Mouse (Mus musculus) urinary bladder, postnatal 4 days (tissue): Measurements from ENCODE around the gene Robo1.

Experiments
- DNase-seq, 2 experiments: peaks; one replicate each; pipeline ENCODE4 v3.0.0; 2021 to 2022; ENCODE audit warnings: low spot score in 2 of 2

Robo1 gene

DNA sequence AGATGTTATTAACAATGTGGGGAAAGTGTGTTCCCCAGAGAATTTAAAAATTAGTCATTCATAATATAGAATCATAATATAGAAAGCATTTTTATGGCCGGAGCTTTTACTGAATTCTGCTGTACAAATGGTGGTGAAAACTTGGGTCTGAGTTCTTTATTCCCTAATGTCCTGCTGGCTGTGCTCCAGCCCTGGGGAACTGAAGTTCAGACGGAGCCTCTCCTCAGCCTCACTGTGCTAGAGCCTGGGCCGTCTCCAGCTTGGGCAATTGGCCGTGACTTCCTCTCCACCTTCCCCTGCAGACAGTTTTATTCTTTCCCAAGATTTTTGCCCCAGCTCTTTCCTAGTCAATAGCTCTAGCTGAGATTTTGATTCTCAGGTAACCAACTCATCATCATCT is 429.0 kb downstream of the Robo1 start:
- no peak for DNase-seq

DNA sequence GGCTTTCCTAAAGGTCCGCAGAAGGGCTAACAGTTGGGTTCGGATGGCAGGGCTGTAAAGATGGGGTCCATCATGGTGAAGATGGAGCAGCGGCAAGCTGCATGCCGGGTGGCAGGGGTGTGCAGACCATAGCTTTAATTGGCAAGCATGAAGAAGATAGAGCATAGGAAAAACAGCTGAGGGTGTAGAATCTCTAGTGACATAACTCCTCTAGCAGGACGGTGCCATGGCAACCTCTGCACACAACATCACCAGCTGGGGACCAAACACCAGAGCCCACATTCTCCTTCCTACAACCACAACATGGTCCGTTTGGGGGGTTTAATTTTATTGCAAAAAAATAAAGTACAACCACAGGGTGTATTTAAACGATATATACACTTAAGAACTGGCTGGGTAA is 432.1 kb downstream of the Robo1 start:
- DNase-seq, result no peak

DNA sequence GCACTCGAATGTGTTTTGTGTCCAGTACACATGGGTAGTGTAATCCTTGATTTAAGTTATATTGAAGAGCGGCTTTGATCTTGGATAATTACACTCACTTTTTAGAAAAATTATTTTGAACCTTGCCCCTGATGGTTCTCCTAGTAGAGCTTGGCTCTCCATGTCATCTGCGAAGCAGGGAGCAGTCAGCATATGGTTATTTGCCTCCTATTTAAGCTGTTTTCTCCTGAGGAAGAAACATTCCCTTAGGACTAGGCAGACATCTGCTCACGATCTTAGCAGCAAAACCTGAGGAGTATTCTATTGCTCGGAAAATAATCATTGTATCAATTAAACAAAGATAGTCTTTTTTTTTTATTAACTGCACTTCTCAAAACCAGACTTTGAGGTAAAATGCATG is 439.6 kb downstream of the Robo1 start:
- DNase-seq, result no peak

DNA sequence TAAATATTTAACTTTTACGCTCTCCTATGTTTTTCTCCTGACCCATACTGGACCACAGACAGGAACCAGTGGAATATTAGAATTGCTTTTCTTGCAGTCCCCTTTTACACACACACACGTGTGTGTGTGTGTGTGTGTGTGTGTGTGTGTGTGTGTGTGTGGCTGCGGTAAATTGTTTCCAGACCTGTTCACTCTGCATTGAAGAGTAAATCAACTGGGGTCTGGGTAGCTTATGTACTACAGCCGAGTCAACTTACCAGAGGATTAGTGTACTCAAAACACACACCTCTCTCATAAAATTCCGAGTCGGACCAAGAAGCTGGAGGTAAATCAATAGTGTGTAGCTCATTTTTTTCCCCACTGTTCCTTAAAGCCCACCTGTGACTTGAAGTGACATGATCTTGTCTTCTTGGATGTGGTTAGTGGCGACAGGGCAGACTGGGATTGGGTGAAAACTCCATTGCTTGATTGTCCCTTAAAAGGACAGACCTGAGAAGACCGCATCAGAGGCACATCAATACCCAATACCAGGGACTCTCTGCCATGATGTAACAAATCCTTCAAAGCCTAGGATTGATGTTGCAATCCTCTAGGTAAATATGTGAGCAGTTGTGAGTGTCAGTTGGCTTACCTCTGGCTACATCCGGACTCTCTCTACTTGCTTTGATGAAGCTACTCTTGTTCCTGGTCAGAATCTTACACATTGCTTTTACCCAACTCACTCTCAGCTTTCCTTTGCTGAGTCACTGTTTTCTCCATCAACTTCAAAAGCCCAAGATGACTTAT is 457.2 kb downstream of the Robo1 start:
- DNase-seq, result no peak

DNA sequence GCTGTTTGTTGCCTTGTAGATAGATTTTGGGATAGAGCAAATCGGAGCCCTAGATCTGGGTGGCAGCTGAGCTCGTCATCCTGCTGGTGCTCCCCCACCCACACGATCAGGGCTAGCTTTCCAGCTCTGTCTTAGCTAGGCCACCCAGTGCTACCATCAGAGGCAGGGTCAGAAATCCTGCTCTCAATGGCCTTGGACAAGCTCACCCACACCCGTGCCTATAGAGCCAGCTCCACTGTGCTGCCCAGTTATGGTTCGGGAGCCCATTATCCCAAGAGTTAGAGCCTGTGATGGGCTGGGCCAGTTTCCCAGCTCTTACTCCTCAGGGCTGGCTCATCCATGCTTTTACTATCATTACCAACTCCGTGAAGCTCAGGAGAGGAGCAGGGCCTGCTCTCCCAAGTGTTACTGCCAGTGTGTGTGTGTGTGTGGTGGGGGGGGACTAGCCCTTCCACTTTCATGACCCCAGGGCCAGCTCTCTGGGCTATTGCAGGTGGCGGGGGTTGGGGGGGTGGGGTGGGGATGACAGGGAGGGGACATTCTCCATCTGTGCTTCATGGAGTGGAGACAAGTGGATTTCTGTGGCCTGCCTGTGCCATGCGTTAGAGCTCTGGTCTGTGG is 461.2 kb downstream of the Robo1 start:
- DNase-seq, result no peak

DNA sequence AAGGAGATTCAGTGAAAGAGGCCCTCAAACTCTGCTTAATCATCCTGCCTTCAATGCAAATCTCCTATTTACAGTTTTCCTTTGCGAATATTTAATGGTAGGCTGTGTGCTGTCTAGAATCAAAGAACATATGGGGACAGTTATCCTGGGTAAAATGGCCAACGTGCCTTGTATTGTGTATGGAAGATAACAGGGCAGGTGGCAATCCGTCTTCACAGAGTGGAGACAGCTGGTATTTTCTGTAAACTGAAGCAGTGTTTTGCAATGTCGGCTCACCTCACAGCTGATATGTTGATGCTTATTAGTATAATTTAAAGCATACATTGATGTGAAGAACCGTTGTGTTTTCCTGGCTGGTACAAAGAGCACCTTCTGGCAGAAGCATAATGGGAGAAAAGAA is 464.2 kb downstream of the Robo1 start:
- DNase-seq, result no peak

DNA sequence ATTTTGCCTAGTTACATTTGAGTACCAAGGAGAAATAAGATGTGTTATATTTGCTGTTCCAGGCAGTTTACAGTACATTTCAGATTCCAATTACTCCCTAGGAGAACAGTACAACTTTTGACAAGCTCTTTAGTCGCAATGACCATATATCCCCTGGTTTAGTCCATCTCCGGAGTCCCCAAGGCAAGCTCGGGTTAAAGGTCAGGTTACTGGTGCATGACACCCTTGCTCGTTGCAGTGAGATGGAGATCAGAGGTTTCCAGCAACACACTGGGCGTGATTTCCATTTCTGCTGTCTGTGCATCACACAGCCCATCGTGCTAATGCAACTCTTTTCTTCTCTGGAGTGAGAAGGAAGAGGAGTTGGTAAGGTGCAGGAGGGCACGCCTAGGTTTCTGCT is 464.9 kb downstream of the Robo1 start:
- DNase-seq, result no peak

DNA sequence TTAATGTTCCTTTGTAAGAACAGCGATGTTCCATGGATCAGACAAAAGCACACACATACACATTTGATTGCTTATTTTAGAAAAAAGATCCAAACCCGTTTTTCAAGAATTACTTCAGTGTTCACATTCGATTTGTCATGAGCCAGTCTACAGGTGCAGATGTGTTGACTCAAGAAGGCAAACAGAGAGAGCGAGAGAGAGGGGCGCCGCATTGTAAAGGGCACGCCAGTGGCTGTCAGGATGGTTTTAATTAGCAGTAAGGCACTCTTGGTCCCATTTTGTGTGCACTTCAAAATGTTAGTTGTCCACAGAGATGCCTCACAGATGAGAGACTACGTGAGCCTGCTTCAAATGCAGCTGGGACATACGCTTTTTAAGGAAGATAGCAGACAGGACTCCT is 470.4 kb downstream of the Robo1 start:
- DNase-seq, result no peak

DNA sequence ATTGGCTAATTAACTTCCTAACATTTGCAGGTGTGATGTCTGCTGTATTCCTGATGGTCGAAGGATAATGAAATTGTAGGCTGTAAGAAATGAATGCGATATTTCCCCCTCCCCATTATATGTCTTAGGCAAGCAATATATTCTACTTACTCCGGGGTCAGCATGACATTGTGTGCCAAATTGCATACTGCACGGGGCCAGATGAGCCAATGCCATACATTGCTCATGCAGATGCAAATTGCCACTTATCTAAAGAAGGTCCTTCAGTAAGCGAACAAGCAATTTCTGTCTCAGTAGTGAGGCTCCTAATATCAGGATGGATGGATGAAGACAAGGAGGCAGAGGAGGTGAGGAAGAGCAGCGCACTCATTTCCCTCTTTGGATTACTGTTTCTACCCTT is 474.1 kb downstream of the Robo1 start:
- DNase-seq, result no peak

DNA sequence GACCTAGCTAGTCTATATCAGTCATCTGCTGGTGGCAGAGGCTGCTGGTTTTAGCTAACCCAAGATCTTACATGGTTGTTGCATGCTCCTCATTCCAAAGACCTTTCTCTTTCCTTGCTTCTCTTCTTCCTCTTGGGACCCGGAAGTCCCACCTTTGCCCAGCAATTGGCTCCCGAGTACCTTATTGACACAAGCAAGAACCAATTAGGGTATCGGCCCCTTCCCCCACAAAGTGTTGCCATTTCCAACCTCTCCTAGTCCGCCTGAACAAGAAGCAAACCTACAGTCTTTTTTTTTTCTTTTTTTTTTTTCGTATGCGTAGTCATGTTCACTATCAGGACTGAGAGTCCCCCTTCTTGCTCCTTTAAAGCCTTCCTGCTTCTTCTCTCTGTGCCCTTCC is 478.0 kb downstream of the Robo1 start:
- no peak for DNase-seq

DNA sequence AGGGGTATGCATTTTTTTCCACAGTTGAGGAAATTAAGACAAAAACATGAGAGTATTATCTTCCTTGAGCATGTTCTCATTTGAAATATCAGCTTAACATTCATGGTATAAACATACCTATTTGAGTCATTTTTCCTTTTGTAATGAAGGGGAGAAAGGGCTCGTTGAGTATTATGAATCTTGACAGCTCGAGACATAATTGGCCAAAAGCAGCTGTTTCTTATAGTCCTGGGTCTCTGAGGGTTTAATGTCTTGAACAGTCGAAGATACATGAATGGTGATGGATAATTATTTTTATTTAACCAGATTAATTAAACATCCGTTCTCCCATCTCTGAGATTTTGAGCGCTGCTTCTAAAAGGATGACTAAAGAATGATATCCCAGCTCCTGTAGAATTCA is 478.5 kb downstream of the Robo1 start:
- no peak for DNase-seq

DNA sequence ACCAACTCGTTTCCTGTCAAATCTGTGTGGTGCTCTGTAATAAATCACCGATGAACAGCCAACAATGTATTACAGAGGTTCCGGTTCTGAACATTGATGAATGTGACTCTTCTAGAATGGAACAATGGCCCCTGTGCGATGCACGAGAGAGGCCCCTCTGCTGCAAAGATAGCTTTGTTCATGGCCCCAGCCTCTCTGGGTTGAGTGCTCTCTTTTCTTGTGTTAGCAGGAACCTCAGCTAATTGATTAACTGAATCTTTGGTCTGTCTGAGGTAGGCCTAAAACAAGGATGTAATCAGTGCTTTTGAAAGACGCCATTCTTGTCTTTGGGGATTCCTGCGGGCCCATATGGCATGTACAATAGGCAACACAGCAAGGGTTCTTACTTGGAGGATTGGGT is 479.9 kb downstream of the Robo1 start:
- DNase-seq, result no peak

DNA sequence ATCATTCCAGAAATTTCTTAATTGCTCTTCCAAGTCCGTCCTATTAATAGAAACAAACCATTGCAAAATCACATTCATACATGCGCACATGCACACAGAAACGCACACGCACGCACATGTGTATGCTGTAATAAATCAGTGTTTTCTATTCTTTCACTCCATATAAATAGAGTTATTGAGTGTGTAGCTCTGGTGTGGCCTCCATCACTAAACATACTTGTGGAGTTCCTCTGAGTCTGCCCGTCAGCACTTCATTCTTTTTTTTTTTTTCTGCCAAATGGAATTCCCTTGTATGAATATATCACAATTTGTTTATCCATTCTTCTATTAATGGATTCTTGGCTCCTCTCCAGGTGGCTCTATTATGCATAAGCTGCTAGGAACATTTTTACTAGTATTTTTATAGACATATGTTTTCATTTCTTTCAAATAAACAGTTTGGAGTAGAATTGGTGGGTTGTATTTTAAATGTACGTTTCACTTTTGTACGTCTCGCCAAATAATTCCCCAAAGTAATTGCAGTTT is 483.1 kb downstream of the Robo1 start:
- no peak for DNase-seq

DNA sequence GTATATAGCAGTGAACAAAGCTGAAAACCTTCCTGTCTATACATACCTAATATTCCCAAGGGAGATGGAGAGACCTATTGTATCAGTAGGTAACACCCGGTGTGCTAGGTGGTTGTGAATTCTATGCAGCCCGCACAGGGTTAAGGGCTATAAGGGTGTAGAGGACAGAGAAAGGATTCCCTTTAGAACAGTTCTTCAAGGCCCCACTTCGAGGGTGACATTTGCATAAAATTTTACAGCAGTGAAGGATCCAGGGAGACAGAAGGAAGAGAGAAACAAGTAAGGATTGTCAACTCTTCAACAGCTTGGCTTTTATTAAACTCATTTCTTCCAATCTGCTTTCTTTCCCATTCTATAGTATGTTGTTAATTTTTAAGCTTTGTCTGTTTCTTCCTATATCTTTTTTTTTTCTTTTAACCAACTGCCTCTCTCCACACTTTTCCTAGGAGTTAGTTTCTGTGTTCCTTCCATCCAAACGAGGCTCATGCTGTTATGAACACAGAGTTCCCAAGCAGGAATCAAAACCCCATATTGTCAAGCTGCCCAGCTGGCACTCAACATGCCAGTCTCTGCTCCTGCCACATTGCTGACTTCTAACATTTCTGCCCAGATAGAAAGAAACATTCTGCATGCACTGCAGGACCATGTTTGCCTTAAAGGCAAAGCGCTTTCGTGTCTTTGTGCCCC is 486.7 kb downstream of the Robo1 start:
- DNase-seq, result no peak

DNA sequence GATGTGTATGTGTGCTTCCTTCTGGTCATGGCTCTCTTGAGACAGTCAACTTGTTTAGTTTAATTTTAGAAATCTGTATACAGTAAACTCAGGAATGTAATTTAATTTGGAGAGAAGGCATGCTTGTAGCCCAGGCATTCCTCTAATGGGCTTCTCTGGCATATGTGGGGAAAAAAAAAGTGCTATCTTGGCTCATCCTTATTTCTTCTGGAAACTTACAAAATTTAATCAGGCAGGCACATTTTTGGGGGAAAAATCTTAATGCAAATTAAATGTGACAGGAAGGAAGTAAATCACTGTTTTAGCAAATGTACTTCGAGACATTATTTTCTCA is 487.2 kb downstream of the Robo1 start:
- DNase-seq, result no peak

DNA sequence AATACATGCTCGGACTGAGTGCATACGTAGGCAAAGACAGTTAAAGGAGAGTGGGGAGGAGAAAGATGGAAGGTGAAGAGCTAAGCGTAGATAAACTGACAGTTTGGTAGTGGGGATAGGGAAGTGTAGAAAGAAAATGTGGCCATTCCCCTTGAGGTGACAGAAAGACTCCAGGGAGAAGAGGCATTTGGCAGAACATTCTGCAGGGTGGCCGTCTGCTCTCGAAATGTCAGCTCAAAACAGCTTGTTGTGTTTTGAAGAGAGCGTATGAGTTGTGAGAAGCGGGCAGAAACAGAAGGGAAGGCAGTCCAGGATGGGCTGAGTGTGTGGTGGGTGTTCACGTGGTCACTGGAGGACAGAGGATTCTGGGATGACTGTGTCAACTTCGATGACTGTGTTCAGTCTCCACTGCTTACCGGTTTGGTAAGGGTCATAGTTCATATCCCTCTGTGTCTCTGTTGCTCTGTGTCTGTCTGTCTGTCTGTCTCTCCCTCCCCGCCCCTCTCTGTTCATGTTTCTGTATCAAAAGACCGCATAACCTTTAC is 490.4 kb downstream of the Robo1 start:
- no peak for DNase-seq

DNA sequence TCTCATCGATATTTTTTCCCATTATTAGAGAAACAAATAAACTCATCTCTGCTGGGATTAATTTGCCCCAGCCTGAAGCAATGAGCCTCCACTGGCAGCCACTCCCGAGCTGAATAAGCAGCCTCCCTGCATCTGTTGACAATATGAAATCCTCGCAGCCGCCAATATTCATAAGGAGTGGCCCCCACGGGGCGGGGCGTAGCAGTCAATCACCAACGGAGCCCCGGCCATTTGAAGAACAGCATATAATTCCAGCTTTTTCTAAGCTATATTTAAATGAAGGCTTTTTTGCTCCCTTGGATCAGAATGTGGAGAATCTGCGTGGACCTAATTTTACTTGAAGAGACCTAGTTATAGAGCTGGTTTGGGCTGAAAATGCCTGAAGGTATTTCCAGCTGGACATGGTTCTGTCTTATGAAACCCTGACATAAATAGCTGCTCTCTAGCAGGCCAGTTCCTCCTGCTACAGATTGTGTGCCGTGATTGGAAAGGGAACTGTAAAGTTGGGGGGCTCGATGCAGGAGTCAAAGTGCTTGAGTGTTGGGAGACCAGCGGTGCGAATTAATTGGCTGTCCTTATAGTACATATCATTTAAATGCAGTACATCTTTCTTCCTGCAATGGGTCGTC is 492.1 kb downstream of the Robo1 start:
- no peak for DNase-seq

DNA sequence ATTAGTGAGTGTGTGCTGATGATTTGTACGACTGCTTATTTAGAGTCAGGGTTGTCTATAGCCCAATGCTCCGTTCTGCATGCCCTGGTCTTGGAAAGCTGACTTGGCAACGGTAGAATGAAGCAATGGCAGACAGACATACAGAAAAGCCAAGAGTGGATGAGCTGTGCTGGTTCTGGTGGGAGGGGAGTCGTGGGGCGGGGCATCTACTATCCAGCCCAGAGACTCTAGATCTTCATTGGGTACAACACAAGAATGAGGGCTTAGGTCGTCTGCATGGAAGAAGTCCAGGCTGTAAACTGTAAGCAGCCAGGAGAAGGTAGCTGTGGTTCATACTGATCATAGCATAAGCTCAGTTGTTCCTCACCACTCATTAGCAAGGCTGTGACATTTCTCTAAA is 492.7 kb downstream of the Robo1 start:
- DNase-seq, result no peak

DNA sequence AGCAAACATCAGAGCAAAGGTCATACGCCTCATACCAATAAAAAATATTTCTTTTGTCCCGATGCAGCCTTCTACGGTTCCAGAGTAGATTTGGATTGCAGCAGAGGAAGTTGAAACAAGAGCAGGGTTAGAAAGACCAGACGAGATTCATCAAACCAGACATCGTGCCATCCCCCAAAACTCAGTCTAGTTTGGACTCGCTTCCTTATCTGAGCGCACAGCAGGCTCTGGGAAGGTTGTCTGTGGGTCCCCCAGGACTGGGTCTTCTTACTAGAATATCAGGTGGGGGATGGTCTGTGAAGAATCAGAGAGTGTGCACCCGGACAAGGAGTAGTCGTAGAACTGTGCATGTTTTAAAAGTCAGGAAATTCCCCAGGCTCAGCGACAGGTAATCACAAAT is 500.2 kb downstream of the Robo1 start:
- DNase-seq, result no peak

DNA sequence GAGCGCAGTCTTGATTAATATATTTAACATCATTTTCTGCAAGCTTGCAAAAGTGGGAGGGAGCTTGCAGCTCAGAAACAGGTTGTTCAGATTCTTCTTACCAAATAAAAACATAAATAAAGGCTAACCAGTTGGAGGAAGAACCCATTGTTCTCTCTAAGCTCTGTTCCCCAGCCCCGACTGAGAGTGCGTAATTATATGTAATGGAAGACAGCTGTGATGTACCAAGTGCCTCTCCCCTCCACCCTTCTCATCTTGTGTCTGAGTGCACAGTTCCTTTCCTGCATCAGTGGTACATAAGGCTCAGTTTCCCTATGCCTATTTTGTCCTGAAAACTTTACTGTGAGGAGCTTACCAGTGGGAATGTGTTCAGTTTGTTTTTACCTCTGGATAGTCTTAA is 502.8 kb downstream of the Robo1 start:
- no peak for DNase-seq

DNA sequence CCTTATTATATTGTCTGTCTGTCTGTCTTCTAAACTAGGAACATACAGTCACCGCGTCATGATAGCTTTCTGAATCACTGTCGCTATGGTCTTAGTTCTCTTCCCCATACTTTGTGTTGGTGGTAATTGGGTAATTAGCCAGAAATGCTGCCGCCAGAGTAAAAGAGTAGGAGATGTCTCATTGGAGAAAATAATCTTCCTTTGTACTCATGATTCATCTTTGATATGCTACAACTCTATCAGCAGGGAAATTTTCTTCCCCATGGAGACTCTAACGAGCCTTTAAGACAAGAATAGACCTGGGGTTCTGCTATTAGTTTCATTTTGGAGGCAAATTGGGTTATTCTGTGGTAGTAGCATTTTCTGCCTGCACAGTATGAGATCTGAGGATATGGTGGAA is 503.4 kb downstream of the Robo1 start:
- DNase-seq, result no peak

DNA sequence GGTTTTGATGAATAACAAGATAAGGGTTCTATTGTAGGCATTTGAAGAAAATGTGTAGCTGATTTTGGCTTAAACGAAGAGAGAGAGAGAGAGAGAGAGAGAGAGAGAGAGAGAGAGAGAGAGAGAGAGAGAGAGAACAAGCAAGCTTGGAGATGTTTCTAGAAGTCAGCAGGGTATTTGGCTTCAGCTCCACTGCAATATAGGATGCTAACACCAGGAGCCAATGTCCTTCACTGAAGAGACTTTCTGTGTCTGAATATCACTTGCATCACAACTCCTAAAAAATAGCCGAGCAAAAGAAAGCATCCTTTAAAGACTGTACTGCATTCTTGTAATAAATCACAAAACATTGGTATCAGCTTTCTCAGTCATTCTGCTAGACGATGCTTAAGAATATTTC is 503.8 kb downstream of the Robo1 start:
- DNase-seq, result no peak
